Mouse (Mus musculus): Measurements from ENCODE around the gene Lamb3. TPM values are rescaled to one million over a fixed set of nuclear protein-coding genes. Genes with fewer than 3 reads are reported as not detected.

Lamb3 gene
- total and polyA plus RNA-seq, 3 experiments, result 10.1 to 14.6 (median 12.3) TPM

GRCm38 (mm10) chr1:193390004-193390403, 182.5 kb downstream of the Lamb3 start:
- Histone ChIP-seq H3K79me2 (replicated peaks; ENCODE audit: control insufficient read depth, extremely low read depth, insufficient read depth, poor library complexity, severe bottlenecking) (no peaks in the 10 kb centered on the region), H3K27ac (ENCODE audit: insufficient read depth, low read depth) (no peak overlapping the region), H3K4me2 (ENCODE audit: insufficient read depth, low read depth, poor library complexity, severe bottlenecking) (no peak overlapping the region), H3K9me3 (replicated peaks; ENCODE audit: low read length) (no peaks in the 10 kb centered on the region), H3K4me1 (ENCODE audit: control insufficient read depth in 1 of 2, insufficient read depth in 2 of 2) (peaks cover 0 to 5% of the 10 kb centered on the region in 2 experiments; a peak in 1 of 4 replicates), H3K36me3 (replicated peaks in 1 of 2; ENCODE audit: control insufficient read depth in 1 of 2, insufficient read depth in 1 of 2, low read length in 1 of 2) (no peaks in the 10 kb centered on the region), H3K9ac (ENCODE audit: insufficient read depth, low read depth) (no peak overlapping the region), H3K27me3 (replicated peaks) (peaks cover 47% of the 10 kb centered on the region), H3K4me3 (replicated peaks in 1 of 3; ENCODE audit: low read depth in 2 of 3, low read length in 2 of 3, poor library complexity in 1 of 3) (no peak overlapping the region)
- DNase-seq (ENCODE audit: extremely low read depth), result no peak
- TF ChIP-seq CHD2 (IDR thresholded peaks at IDR 0.05; ENCODE audit: low read length) (no peak), ZC3H11A (IDR thresholded peaks at IDR 0.05; ENCODE audit: low read depth, low read length) (no peak), E2F4 (IDR thresholded peaks at IDR 0.05; ENCODE audit: insufficient replicate concordance, low read depth, low read length) (no peak), BHLHE40 (IDR thresholded peaks at IDR 0.05; ENCODE audit: low read depth, low read length) (no peak), MAFK (IDR thresholded peaks at IDR 0.05; ENCODE audit: insufficient replicate concordance, low read length) (no peak), USF2 (conservative IDR thresholded peaks at IDR 0.05; ENCODE audit: low read depth, low read length) (no peak), ZKSCAN1 (IDR thresholded peaks at IDR 0.05; ENCODE audit: borderline replicate concordance, low read depth, low read length) (no peak), UBTF (IDR thresholded peaks at IDR 0.05; ENCODE audit: low read depth, low read length) (no peak), EP300 (IDR thresholded peaks at IDR 0.05; ENCODE audit: low read length) (no peak), JUN (IDR thresholded peaks at IDR 0.05; ENCODE audit: insufficient read depth, low read depth, low read length) (no peak), RCOR1 (conservative IDR thresholded peaks at IDR 0.05; ENCODE audit: low read depth, low read length) (no peak), MAZ (IDR thresholded peaks at IDR 0.05; ENCODE audit: low read depth, low read length) (no peak), NRF1 (IDR thresholded peaks at IDR 0.05; ENCODE audit: low read depth, low read length) (no peak), SMC3 (IDR thresholded peaks at IDR 0.05; ENCODE audit: low read depth, low read length) (no peak), HCFC1 (IDR thresholded peaks at IDR 0.05; ENCODE audit: low read depth, low read length) (no peak), KAT2A (IDR thresholded peaks at IDR 0.05; ENCODE audit: insufficient replicate concordance, low read length) (no peak), GABPA (IDR thresholded peaks at IDR 0.05; ENCODE audit: insufficient replicate concordance, low read depth, low read length) (no peak), ETS1 (conservative IDR thresholded peaks at IDR 0.05; ENCODE audit: low read depth, low read length) (no peak), MEF2A (IDR thresholded peaks at IDR 0.05; ENCODE audit: borderline replicate concordance, low read depth, low read length) (no peak)
- in situ Hi-C loops (cut with MboI; ENCODE audit: low pct_ligation_motif_present, low pct_unique_long_range_greater_than_20kb, low sequenced_read_pairs), result no loop called here
- dilution Hi-C loops (cut with MboI; ENCODE audit: extremely low pct_ligation_motif_present, extremely low pct_unique_long_range_greater_than_20kb, low sequenced_read_pairs), result no loop called here

DNA sequence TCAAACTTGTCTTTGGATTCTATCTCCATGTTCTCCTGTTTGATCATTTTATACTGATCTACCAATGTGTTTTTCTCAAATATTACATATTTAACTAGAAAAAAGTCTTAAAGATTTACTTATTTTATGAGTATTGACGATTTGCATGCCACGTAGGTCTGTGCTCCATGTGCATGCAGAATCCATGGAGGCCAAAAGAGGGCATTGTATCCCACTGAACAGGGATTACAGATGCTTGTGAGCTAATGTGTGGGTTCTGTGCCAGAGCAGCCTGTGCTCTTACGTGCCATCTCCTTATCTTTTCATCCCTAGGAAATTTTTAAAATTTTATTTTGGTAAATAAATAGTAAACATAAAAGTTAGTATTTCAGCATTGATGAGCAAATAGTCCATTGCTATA, 184.8 kb downstream of the Lamb3 start:
- no peaks in the 10 kb centered on the region for H3K79me2 ChIP-seq (replicated peaks; ENCODE audit: control insufficient read depth, extremely low read depth, insufficient read depth, poor library complexity, severe bottlenecking)
- H3K36me3 ChIP-seq (replicated peaks in 1 of 2; ENCODE audit: control insufficient read depth in 1 of 2, insufficient read depth in 1 of 2, low read length in 1 of 2), result no peaks in the 10 kb centered on the region
- H3K4me1 ChIP-seq (ENCODE audit: control insufficient read depth in 1 of 2, insufficient read depth in 2 of 2), result peaks cover 0 to 6% of the 10 kb centered on the region in 2 experiments; a peak in 1 of 4 replicates
- no peak for TF ChIP-seq E2F4 (IDR thresholded peaks at IDR 0.05; ENCODE audit: insufficient replicate concordance, low read depth, low read length)
- TF ChIP-seq RAD21 (IDR thresholded peaks at IDR 0.05; ENCODE audit: low read depth, low read length), result peak; percentile 3; the same call in 1 of the 2 replicates
- no peak for TF ChIP-seq ZC3H11A (IDR thresholded peaks at IDR 0.05; ENCODE audit: low read depth, low read length)
- TF ChIP-seq BHLHE40 (IDR thresholded peaks at IDR 0.05; ENCODE audit: low read depth, low read length), result no peak
- TF ChIP-seq POLR2AphosphoS2 (IDR thresholded peaks at IDR 0.05; ENCODE audit: low read depth, low read length), result no peak
- no peak for TF ChIP-seq USF1 (IDR thresholded peaks at IDR 0.05; ENCODE audit: low read depth, low read length)
- TF ChIP-seq SIN3A (IDR thresholded peaks at IDR 0.05; ENCODE audit: low read length), result no peak
- peak in 1 of 2 experiments; percentile 15; a peak in 1 of 4 replicates for TF ChIP-seq CTCF (conservative IDR thresholded peaks at IDR 0.05 in 1 of 2, IDR thresholded peaks at IDR 0.05 in 1 of 2; ENCODE audit: low read depth in 2 of 2, low read length in 2 of 2)
- no peak for TF ChIP-seq MYC (IDR thresholded peaks at IDR 0.05; ENCODE audit: low read depth, low read length)
- TF ChIP-seq TCF12 (IDR thresholded peaks at IDR 0.05; ENCODE audit: low read depth, low read length), result no peak
- TF ChIP-seq ZMIZ1 (IDR thresholded peaks at IDR 0.05; ENCODE audit: low read depth, low read length), result no peak
- H3K4me3 ChIP-seq (replicated peaks in 1 of 3; ENCODE audit: low read depth in 2 of 3, low read length in 2 of 3, poor library complexity in 1 of 3), result no peak overlapping the region
- no peak overlapping the region for H3K27ac ChIP-seq (ENCODE audit: insufficient read depth, low read depth)
- dilution Hi-C loops (cut with MboI; ENCODE audit: extremely low pct_ligation_motif_present, extremely low pct_unique_long_range_greater_than_20kb, low sequenced_read_pairs), result no loop called here
- H3K27me3 ChIP-seq (replicated peaks), result peaks cover 54% of the 10 kb centered on the region
- no peak overlapping the region for H3K4me2 ChIP-seq (ENCODE audit: insufficient read depth, low read depth, poor library complexity, severe bottlenecking)
- in situ Hi-C loops (cut with MboI; ENCODE audit: low pct_ligation_motif_present, low pct_unique_long_range_greater_than_20kb, low sequenced_read_pairs), result no loop called here
- H3K9me3 ChIP-seq (replicated peaks; ENCODE audit: low read length), result no peaks in the 10 kb centered on the region
- H3K9ac ChIP-seq (ENCODE audit: insufficient read depth, low read depth), result no peak overlapping the region
- no peak for DNase-seq (ENCODE audit: extremely low read depth)

All from CH12.LX (cell line).